Mouse (Mus musculus) naive thymus-derived CD4-positive, alpha-beta T cell, adult 2 months (primary cell): ENCODE measurements around the gene Ctcf.

ENCODE experiments used
- DNase-seq: peaks from one replicate; pipeline ENCODE4 v3.0.0-alpha.2; 2011; ENCODE audit warnings: low read depth

Ctcf gene

DNA sequence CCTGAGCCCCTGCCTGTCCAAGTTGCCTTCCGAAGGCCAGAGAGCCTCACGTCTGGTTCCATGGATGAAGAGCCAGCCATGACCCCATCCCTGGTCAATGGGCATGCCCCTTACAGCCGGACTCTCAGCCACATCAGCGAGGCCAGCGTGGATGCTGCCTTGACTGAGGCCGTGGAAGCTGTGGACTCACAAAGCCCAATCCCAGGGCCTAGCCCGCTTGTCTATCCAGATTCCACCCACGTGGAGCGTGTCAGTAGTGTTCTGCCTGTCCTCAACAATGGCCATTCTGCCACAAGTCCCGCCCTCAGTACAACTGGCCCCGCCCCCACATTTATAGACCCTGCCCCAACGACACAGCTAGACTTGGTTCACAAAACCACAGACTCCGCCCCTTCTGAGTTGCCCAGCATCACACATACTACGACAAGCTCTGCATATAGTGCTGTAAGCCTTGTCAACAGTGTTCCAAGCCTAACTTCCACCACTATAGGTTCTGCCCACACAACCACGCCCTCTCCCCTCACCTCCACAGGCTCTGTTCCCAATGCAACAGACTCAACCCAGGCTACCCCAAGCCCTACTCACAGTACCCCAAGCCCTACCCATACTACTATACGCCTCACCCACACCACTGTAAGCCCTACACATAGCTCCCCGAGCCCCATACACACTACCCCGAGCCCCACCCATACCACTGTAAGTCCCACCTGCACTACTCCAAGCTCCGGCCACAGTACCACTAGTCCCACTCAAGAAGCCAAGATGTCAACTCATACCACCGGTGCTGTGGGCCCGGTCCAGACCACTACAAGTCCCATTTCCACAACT, 18.7 kb upstream of the Ctcf start:
- DNase-seq: no peak

DNA sequence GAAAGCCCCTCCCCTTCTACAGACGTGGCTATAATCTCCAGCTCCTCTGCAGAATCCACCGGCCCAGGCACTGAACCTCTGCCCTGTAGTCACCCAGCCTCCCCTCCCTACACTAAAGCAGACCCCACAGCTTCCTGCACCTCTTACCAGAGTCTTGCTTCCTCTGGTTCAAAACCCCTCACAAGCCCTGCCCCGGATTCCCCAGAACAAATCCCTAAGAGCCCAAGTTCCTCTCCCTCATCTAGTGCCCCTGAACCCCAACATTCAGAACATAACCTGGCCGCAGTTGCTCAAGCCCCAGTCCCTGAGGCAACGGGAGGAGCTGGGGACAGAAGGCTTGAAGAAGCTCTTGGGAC, 18.1 kb upstream of the Ctcf start:
- no peak for DNase-seq

GRCm38 (mm10) chr8:105618892-105619591, 17.3 kb upstream of the Ctcf start:
- DNase-seq: no peak

- DNase-seq: no peak
Measured at GRCm38 (mm10) chr8:105620211-105620610, 16.2 kb upstream of the Ctcf start.

- no peak for DNase-seq
Measured at GRCm38 (mm10) chr8:105620946-105621720, 15.2 kb upstream of the Ctcf start.

GRCm38 (mm10) chr8:105621841-105622240, 14.5 kb upstream of the Ctcf start:
- no peak for DNase-seq

DNA sequence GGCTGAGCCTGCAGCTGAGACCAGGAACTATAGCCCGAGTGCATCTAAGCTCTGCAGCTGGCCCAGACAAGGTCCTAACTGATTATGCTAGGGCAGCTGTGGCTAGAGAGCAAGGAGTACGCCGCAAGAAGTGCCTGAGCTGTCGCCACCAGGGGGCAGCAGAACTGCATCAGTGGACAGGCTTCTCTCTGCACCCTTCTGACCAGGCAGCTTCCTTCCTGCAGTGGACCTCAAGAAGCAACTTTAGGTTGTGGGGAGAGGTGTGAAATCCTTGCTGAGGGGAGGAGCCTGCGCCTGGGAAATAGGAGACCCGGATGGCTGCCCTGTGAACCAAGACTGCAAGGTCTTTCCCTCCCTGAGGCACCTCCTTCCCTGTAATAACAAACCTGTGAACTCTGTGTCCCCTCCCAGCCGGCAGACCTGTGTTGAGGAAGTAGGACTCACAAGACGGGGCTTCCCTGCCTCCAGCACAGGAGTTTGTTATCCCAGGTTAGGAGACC, 13.9 kb upstream of the Ctcf start:
- peak; percentile 96 for DNase-seq

- DNase-seq: peak; percentile 92
Measured at GRCm38 (mm10) chr8:105623118-105623517, 13.2 kb upstream of the Ctcf start.

- peak; percentile 52 for DNase-seq
Measured at GRCm38 (mm10) chr8:105623679-105624245, 12.6 kb upstream of the Ctcf start.

DNA sequence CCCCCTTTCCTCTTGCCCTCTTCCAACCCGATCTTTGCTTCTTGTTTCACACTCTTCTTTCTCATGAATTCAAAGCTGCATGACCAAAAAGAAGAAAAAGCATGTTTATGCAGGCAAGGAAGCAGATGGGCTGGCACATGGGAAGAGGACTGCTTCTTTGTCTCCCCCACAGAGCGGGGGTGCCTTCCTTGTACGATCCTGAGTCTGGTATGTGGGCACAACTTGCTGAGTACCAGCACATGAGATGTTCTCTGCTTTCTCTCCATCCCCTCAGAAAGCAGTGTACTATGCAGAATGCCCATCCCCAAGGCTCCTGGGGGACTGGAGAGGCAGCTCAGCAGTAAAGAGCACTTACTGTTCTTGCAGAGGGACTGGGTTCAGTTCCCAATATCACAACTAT, 12.0 kb upstream of the Ctcf start:
- DNase-seq: peak; percentile 34

DNA sequence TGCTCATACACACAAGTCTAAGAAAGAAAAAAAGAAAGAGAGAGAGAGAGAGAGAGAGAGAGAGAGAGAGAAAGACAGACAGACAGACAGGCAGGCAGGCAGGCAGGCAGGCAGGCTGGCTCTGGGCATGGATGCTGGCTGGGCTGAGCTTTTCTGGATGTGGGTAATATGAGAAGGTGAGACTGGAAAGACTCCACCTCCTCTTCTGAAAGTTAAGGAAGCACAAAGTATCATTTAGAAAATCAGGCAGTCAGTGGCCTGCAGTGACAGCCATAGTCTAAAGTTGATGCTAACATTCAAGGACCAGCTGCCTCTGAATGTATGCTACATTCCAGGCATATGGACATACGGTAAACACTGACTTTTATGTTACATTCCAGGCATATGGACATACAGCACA, 11.5 kb upstream of the Ctcf start:
- no peak for DNase-seq

DNA sequence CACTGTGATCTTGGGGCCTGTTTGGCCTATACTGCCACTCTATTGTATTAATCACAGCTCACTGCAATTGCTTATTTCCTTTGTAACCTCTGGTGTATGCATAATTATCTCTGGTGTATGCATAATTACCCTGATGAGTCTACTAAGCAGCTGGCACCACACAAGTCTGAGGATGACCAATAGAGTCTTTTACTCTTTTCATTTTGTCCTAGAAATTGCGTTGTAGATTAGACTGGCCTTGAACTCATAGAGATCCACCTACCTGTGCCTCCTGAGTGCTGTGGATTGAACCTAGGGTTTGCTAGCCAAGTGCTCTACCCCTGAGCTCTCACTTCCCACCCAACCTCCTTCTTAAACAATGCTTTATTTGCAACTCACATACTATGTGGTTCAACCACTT, 10.3 kb upstream of the Ctcf start:
- DNase-seq: no peak

GRCm38 (mm10) chr8:105629337-105629736, 7.0 kb upstream of the Ctcf start:
- no peak for DNase-seq

DNA sequence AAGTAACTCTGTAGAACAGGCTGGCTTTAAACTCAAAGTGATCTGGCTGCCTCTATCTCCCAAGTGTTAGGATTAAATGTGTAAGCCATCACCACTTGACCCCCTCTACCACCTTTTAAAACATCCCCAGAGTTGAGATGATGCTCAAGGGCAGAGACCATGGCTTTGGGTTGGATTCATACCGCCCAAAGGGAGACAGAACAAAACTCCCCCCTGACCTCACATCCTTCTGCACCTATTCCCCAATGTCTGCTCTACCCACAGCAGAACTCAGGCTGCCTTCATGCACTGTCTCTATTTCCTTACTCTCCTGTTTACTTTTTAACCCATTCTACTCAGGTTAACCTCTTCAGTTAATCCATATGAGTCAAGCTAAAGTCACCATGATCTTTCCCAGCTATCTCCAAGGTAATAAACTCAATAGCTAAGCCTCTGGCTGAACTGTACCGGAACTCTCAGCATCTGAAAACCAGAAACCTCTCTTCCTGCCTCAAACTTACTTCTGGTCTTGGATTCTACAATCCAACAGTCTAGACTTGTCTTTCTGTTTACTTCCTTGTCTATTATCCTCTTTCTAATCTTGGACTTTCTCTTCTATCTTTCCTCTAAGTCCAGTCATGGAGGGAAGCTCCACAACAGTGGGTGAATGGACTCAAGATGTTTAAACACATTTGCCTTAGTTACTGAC, 1.5 kb upstream of the Ctcf start:
- DNase-seq: peak; percentile 50

GRCm38 (mm10) chr8:105635481-105635880, 887 bp upstream of the Ctcf start:
- no peak for DNase-seq

DNA sequence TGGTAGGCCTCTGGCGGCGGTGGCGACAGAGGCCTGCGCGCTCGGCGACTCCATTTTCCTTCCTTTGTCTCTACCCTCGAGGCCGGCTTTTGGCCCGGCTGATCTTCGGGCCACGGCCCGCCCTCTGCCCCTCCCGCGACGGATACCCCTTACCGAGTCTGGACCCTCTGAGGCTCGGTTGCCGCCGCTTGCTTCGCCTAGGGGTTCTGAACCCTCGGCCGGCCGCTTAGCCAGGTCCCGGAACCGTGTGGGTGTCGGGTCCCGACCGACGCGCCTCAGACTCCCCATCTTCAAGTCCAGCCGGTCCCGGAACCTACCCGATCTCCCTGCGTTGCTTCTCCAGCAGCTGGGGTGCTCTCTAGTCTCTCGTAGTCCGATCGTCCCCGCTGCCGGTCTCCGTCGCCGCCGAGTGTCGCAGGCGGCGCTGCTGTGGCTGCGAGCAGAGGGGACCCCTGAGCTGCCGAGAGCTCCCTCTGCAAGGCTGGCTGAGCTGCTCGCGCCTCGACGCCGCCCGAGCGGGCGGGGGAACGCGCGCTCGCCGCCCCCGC, 669 bp downstream of the Ctcf start, which contains the start of gene Agrp:
Agrp (minus strand) TSS at position 431 of the 548 bp plus-strand sequence.
- peak; percentile 78 for DNase-seq

DNA sequence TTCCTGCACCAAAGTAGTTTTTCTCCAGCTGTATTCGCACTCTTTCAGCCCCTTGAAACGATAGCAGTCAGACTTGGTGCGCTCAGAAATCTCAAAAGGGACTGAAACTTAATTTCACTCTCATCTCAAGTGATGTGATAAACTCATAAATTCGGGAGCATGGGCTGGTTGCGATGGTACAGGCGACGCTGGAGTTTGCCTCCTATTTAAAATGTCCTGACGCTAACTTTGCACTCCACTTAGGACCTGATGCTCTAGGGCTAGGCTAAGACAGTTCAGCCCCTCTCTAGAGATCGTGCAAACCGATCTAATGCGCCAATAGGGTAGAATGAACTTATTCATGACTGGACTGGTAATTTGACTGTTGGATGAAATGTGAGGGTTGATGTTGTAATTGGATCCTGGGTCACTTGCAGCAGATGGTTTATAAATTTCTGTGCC, 1.3 kb downstream of the Ctcf start:
- DNase-seq: peak; percentile 60

GRCm38 (mm10) chr8:105638510-105638909, 2.1 kb downstream of the Ctcf start:
- peak; percentile 46 for DNase-seq

DNA sequence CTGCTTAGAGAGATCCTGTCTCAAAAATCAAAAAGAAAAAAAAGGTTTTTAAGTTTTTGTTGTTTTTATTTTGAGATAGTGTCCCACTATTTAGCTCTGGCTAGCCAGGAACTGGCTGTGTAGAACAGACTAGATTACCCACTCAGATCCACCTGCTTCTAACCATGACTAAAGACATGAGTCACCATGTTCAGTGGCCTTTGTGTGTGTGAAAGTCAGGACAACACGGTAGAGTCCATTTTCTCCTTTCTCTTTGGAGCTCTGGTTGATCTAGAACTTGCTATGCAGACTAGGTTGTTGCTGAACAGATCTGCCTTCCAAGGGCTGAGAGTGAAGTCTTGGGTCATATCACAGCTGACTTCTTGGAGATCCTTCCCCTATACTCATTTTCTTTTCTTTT, 3.5 kb downstream of the Ctcf start:
- DNase-seq: no peak

- no peak for DNase-seq
Measured at GRCm38 (mm10) chr8:105640511-105640910, 4.1 kb downstream of the Ctcf start.

DNA sequence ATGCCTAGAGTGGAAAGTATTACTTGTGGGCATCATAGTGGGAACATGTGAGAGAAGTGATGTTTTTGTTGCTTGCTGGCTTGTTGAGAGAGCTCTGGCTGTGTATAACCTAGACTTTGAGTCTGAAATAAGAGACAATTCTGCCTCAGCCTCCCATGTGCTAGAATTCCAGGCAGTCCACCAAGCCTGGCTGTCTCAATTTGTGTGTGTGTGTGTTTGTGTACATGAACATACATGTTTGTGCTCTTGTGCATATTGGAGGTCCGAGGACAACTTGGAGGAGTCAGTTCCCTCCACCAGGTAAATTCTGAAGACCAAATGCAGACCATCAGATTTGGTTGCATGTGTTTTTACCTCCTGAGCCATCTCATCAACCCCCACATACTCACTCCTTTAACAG, 8.8 kb downstream of the Ctcf start:
- DNase-seq: no peak
